Mouse (Mus musculus): Measurements from ENCODE around the gene Slf2. TPM values are rescaled to one million over a fixed set of nuclear protein-coding genes. Genes with fewer than 3 reads are reported as not detected.

Slf2 gene
- total RNA-seq, 2 experiments from 2014 or later = 38.4 to 52.1 TPM

- no peak for ATAC-seq (replicated peaks; ENCODE audit: low FRiP score, low TSS enrichment, poor library complexity, severe bottlenecking)
These were observed 22.9 kb upstream of the Slf2 start for GRCm38 (mm10) chr19:44907851-44908690.

GRCm38 (mm10) chr19:44908836-44909460, 22.0 kb upstream of the Slf2 start:
- ATAC-seq (replicated peaks; ENCODE audit: low FRiP score, low TSS enrichment, poor library complexity, severe bottlenecking) = no peak

- no peak for ATAC-seq (replicated peaks; ENCODE audit: low FRiP score, low TSS enrichment, poor library complexity, severe bottlenecking)
These were observed 16.3 kb upstream of the Slf2 start for GRCm38 (mm10) chr19:44914481-44915249.

- no peak for ATAC-seq (replicated peaks; ENCODE audit: low FRiP score, low TSS enrichment, poor library complexity, severe bottlenecking)
These were observed 12.8 kb upstream of the Slf2 start for GRCm38 (mm10) chr19:44918171-44918570.

GRCm38 (mm10) chr19:44921466-44922139, 9.3 kb upstream of the Slf2 start:
- ATAC-seq (replicated peaks; ENCODE audit: low FRiP score, low TSS enrichment, poor library complexity, severe bottlenecking) = no peak

- ATAC-seq (replicated peaks; ENCODE audit: low FRiP score, low TSS enrichment, poor library complexity, severe bottlenecking) = no peak
These were observed 8.4 kb upstream of the Slf2 start for GRCm38 (mm10) chr19:44922521-44922920.

GRCm38 (mm10) chr19:44924699-44925098, 6.3 kb upstream of the Slf2 start:
- no peak for ATAC-seq (replicated peaks; ENCODE audit: low FRiP score, low TSS enrichment, poor library complexity, severe bottlenecking)

GRCm38 (mm10) chr19:44926781-44927180, 4.2 kb upstream of the Slf2 start:
- ATAC-seq (replicated peaks; ENCODE audit: low FRiP score, low TSS enrichment, poor library complexity, severe bottlenecking) = no peak

GRCm38 (mm10) chr19:44927250-44927649, 3.7 kb upstream of the Slf2 start:
- no peak for ATAC-seq (replicated peaks; ENCODE audit: low FRiP score, low TSS enrichment, poor library complexity, severe bottlenecking)

GRCm38 (mm10) chr19:44928185-44928584, 2.8 kb upstream of the Slf2 start:
- ATAC-seq (replicated peaks; ENCODE audit: low FRiP score, low TSS enrichment, poor library complexity, severe bottlenecking) = no peak

GRCm38 (mm10) chr19:44929251-44929650, 1.7 kb upstream of the Slf2 start:
- ATAC-seq (replicated peaks; ENCODE audit: low FRiP score, low TSS enrichment, poor library complexity, severe bottlenecking) = no peak

GRCm38 (mm10) chr19:44929663-44930062, 1.3 kb upstream of the Slf2 start:
- no peak for ATAC-seq (replicated peaks; ENCODE audit: low FRiP score, low TSS enrichment, poor library complexity, severe bottlenecking)

GRCm38 (mm10) chr19:44930122-44930521, 829 bp upstream of the Slf2 start:
- ATAC-seq (replicated peaks; ENCODE audit: low FRiP score, low TSS enrichment, poor library complexity, severe bottlenecking) = no peak

- ATAC-seq (replicated peaks; ENCODE audit: low FRiP score, low TSS enrichment, poor library complexity, severe bottlenecking) = peak; percentile 87
These were observed 456 bp downstream of the Slf2 start for GRCm38 (mm10) chr19:44931454-44931759.

GRCm38 (mm10) chr19:44932051-44932450, 1.1 kb downstream of the Slf2 start:
- ATAC-seq (replicated peaks; ENCODE audit: low FRiP score, low TSS enrichment, poor library complexity, severe bottlenecking) = 0 out of 2 replicates have a peak, but pooled peaks have one; percentile 16

- ATAC-seq (replicated peaks; ENCODE audit: low FRiP score, low TSS enrichment, poor library complexity, severe bottlenecking) = no peak
These were observed 2.2 kb downstream of the Slf2 start for GRCm38 (mm10) chr19:44933136-44933535.

GRCm38 (mm10) chr19:44959633-44960032, 28.7 kb downstream of the Slf2 start:
- ATAC-seq (replicated peaks; ENCODE audit: low FRiP score, low TSS enrichment, poor library complexity, severe bottlenecking) = no peak

GRCm38 (mm10) chr19:44965978-44966377, 35.0 kb downstream of the Slf2 start:
- no peak for ATAC-seq (replicated peaks; ENCODE audit: low FRiP score, low TSS enrichment, poor library complexity, severe bottlenecking)

GRCm38 (mm10) chr19:44968329-44968728, 37.4 kb downstream of the Slf2 start:
- ATAC-seq (replicated peaks; ENCODE audit: low FRiP score, low TSS enrichment, poor library complexity, severe bottlenecking) = no peak

GRCm38 (mm10) chr19:44976636-44977035, 45.7 kb downstream of the Slf2 start:
- no peak for ATAC-seq (replicated peaks; ENCODE audit: low FRiP score, low TSS enrichment, poor library complexity, severe bottlenecking)

Measured in megakaryocyte-erythroid progenitor cell, adult 5-6 weeks (primary cell).